Mouse (Mus musculus) testis, adult 2 months (tissue): ENCODE data around the gene Men1. TPM values are rescaled to one million over a fixed set of nuclear protein-coding genes. Genes with fewer than 3 reads are reported as not detected.
"Not testable (repeated sequence)": the region's sequence is repeated elsewhere in the genome, so short reads cannot be mapped to it uniquely, and the experiment has no call there.

Experiments
- H3K27ac ChIP-seq: fragments of 200-500 bp; 2 replicates; pipeline ENCODE4 v1.5.1; 2012; ENCODE audit warnings: low read depth, low read length; ENCODE audit not compliant: control insufficient read depth, insufficient read depth
- H3K27me3 ChIP-seq: fragments of 200-500 bp; 2 replicates; pipeline ENCODE4 v1.6.1; 2012; ENCODE audit warnings: mild to moderate bottlenecking, low read length, moderate library complexity; ENCODE audit not compliant: control insufficient read depth, insufficient read depth
- H3K36me3 ChIP-seq: fragments of 200-500 bp; 2 replicates; pipeline ENCODE4 v1.6.1; 2012; ENCODE audit warnings: mild to moderate bottlenecking, low read length; ENCODE audit not compliant: control insufficient read depth, insufficient read depth
- H3K4me1 ChIP-seq: fragments of 200-500 bp; 2 replicates; pipeline ENCODE4 v1.6.1; 2012; ENCODE audit warnings: low read length; ENCODE audit not compliant: control insufficient read depth, insufficient read depth
- H3K4me3 ChIP-seq: fragments of 200-500 bp; 2 replicates; pipeline ENCODE4 v1.5.1; 2012; ENCODE audit warnings: low read depth, mild to moderate bottlenecking, low read length, moderate library complexity, mixed read lengths; ENCODE audit not compliant: control insufficient read depth
- CTCF ChIP-seq: fragments of 200-500 bp; IDR thresholded peaks from 2 replicates; pipeline ENCODE4 v1.5.1; 2012; ENCODE audit warnings: low read depth, mild to moderate bottlenecking, inconsistent platforms, low read length, moderate library complexity; ENCODE audit not compliant: control insufficient read depth, insufficient read depth, insufficient replicate concordance
- POLR2A ChIP-seq: fragments of 200-500 bp; IDR thresholded peaks from 2 replicates; pipeline ENCODE4 v1.6.1; 2012; ENCODE audit warnings: low read depth, mild to moderate bottlenecking, inconsistent platforms, low read length, moderate library complexity; ENCODE audit not compliant: control insufficient read depth
- polyA plus RNA-seq: library from polyadenylated mRNA; depleted of rRNA; stranded (reverse); fragments of >200 nt; gene quantifications from 2 replicates; pipeline ENCODE4 v1.2.3, GENCODE M21; 2012; rRNA removed

Men1 gene
- polyA plus RNA-seq: 24.6 and 24.8 TPM in 2 replicates

- peaks cover 22% of the 10 kb centered on the region for H3K4me1 ChIP-seq
Measured at GRCm38 (mm10) chr19:6334673-6335457, at the start of gene Men1. Gene Men1 (plus strand): TSS chr19:6334979.

GRCm38 (mm10) chr19:6285226-6285625 is 49.6 kb upstream of the Men1 start:
- Histone ChIP-seq H3K4me3 (no peak overlapping the region), H3K27ac (peak overlapping the region; percentile 22; the same call in 1 of the 2 replicates), H3K36me3 (peaks cover 1% of the 10 kb centered on the region), H3K27me3 (no peaks in the 10 kb centered on the region), H3K4me1 (peaks cover 13% of the 10 kb centered on the region)
- TF ChIP-seq POLR2A: no peak
- TF ChIP-seq CTCF: no peak

More at GRCm38 (mm10) chr19:6334673-6335457, at the start of gene Men1:
- Histone ChIP-seq H3K27me3 (no peaks in the 10 kb centered on the region), H3K27ac (peak within 1 kb of the TSS; percentile 83), H3K4me3 (peak within 1 kb of the TSS; percentile 93), H3K36me3 (no peaks in the 10 kb centered on the region; the same call in none of the 2 replicates)
- TF ChIP-seq POLR2A (peak; percentile 71), CTCF (no peak)

GRCm38 (mm10) chr19:6285632-6286433 is 48.9 kb upstream of the Men1 start:
- H3K36me3 ChIP-seq: peaks cover 1% of the 10 kb centered on the region
- no peak overlapping the region for H3K4me3 ChIP-seq
- peak overlapping the region; percentile 56; the same call in 1 of the 2 replicates for H3K27ac ChIP-seq

GRCm38 (mm10) chr19:6286434-6287401 is 48.1 kb upstream of the Men1 start:
- Histone ChIP-seq H3K4me1 (peaks cover 16% of the 10 kb centered on the region), H3K4me3 (no peak overlapping the region), H3K36me3 (peaks cover 1% of the 10 kb centered on the region), H3K27me3 (no peaks in the 10 kb centered on the region), H3K27ac (peak overlapping the region; percentile 56; the same call in 1 of the 2 replicates)
- TF ChIP-seq CTCF (no peak), POLR2A (no peak)

More at GRCm38 (mm10) chr19:6285632-6286433, 48.9 kb upstream of the Men1 start:
- TF ChIP-seq CTCF: no peak
- TF ChIP-seq POLR2A: no peak
- peaks cover 13% of the 10 kb centered on the region for H3K4me1 ChIP-seq
- no peaks in the 10 kb centered on the region for H3K27me3 ChIP-seq

- H3K36me3 ChIP-seq: peaks cover 1% of the 10 kb centered on the region
- peaks cover 16% of the 10 kb centered on the region for H3K4me1 ChIP-seq
- H3K27ac ChIP-seq: no peak overlapping the region
Measured at GRCm38 (mm10) chr19:6288236-6288894, 46.4 kb upstream of the Men1 start.

GRCm38 (mm10) chr19:6289696-6290238 is 45.0 kb upstream of the Men1 start:
- TF ChIP-seq CTCF: no peak
- TF ChIP-seq POLR2A: no peak
- Histone ChIP-seq H3K36me3 (no peaks in the 10 kb centered on the region), H3K4me1 (peaks cover 14% of the 10 kb centered on the region)

More at GRCm38 (mm10) chr19:6288236-6288894, 46.4 kb upstream of the Men1 start:
- TF ChIP-seq POLR2A (no peak), CTCF (no peak)
- no peak overlapping the region for H3K4me3 ChIP-seq
- no peaks in the 10 kb centered on the region for H3K27me3 ChIP-seq

GRCm38 (mm10) chr19:6290720-6291116 is 44.1 kb upstream of the Men1 start:
- H3K4me3 ChIP-seq, H3K36me3 ChIP-seq: not testable (repeated sequence)

More at GRCm38 (mm10) chr19:6289696-6290238, 45.0 kb upstream of the Men1 start:
- H3K27ac ChIP-seq: no peak overlapping the region
- H3K27me3 ChIP-seq: no peaks in the 10 kb centered on the region
- no peak overlapping the region for H3K4me3 ChIP-seq

More at GRCm38 (mm10) chr19:6290720-6291116, 44.1 kb upstream of the Men1 start:
- not testable (repeated sequence) for H3K27me3 ChIP-seq, H3K27ac ChIP-seq
- H3K4me1 ChIP-seq: peaks cover 14% of the 10 kb centered on the region
